Mouse (Mus musculus) stomach, embryonic 16.5 days (tissue): ENCODE results near the gene Ccnq. TPM values are rescaled to one million over a fixed set of nuclear protein-coding genes. Genes with fewer than 3 reads are reported as not detected.

Experiments used
- ATAC-seq: fragments of 200-750 bp; cut with Nextera tagmentation; 2 replicates; pipeline ENCODE4 v1.8.0; 2017; ENCODE audit warnings: moderate number of reproducible peaks, moderate TSS enrichment; ENCODE audit not compliant: insufficient read depth, low FRiP score
- H3K27ac ChIP-seq: fragments of 300-500 bp; sonication (generic); 2 replicates; pipeline ENCODE4 v1.5.1; 2014; ENCODE audit warnings: low read length
- H3K27me3 ChIP-seq: fragments of 300-500 bp; sonication (generic); 2 replicates; pipeline ENCODE4 v1.6.1; 2014; ENCODE audit warnings: low read length, control low read depth, mixed read lengths; ENCODE audit not compliant: control insufficient read depth, insufficient read depth
- H3K36me3 ChIP-seq: fragments of 300-500 bp; sonication (generic); 2 replicates; pipeline ENCODE4 v1.6.1; 2014; ENCODE audit warnings: low read length; ENCODE audit not compliant: control insufficient read depth, insufficient read depth
- H3K4me1 ChIP-seq: fragments of 300-500 bp; sonication (generic); 2 replicates; pipeline ENCODE4 v1.6.1; 2014; ENCODE audit warnings: low read length, control low read depth, mixed read lengths; ENCODE audit not compliant: control insufficient read depth, insufficient read depth
- H3K4me2 ChIP-seq: fragments of 300-500 bp; sonication (generic); 2 replicates; pipeline ENCODE4 v1.6.1; 2014; ENCODE audit warnings: low read depth, low read length, mixed read lengths
- H3K4me3 ChIP-seq: fragments of 300-500 bp; sonication (generic); replicated peaks from 2 replicates; pipeline ENCODE4 v1.5.1; 2014; ENCODE audit warnings: mild to moderate bottlenecking, low read length
- H3K9ac ChIP-seq: fragments of 300-500 bp; sonication (generic); 2 replicates; pipeline ENCODE4 v1.6.1; 2014; ENCODE audit warnings: low read length
- H3K9me3 ChIP-seq: fragments of 300-500 bp; sonication (generic); replicated peaks from 2 replicates; pipeline ENCODE4 v1.6.1; 2016; ENCODE audit warnings: low read length, control low read depth; ENCODE audit not compliant: control insufficient read depth
- WGBS: fragments of 180-500 bp; shearing (Covaris S2); extraction: QIAGEN DNeasy Blood & Tissue Kit; methylation state at CpG from one replicate; pipeline ENCODE4 v1.1.7; 2014; 5-methylcytosine and 5-hydroxymethylcytosine counted together
- polyA plus RNA-seq: library from polyadenylated mRNA; unstranded; fragments of >200 nt; fragmentation: Nextera tagmentation; extraction: Ambion mirVana; gene quantifications from 2 replicates; pipeline ENCODE4 v1.2.1, GENCODE M21; 2015

The Ccnq gene
- 31.0 and 32.4 TPM in 2 replicates for polyA plus RNA-seq

DNA sequence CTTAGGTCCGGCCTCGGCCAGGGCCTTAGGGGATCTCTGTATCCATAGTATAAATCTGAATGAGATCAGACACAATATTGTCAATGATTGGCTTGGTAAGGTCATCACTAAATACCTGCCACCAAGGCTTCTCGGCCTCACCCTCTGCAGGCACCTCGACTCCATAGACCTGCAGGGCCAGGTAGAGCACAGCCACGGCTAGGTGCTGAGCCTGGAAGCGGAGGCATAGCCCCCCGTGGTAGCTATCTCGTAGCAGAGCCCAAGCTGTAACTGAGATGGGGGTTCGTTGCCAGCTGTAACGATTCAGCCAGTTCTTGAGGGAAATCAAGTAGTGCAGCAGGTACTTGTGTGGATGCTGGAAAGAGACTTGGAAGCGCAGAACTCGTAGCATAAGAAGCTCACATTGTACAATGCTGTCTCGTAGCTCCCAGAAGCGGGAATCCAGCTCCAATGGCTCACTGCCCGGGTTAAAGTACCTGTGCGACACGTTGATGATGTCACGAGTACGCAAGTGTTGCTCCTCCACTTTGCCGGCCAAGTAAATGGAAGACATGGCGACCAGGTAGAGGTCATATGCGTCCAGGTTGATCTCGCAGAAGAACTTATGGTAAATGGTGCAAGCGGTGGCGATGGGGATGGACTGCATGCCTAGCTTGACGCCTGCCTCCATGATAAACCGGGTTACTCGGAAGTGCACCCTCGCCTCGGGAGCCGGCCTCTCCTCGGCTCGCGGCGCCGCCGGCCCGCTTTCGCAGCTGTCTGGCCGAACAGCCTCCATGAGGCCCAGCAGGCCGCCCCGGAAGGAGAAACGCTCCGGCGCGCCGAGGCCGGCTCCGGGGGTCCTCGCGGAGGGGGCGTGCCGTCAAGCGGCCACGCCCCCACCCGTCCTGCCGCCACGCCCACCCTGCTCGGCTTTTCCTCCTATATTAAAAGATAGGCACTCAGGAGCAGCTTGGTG lies at the start of gene Ccnq:
Ccnq (minus strand) TSS at position 845 of the 958 bp plus-strand sequence.
- WGBS, result 8% methylated on average over 55 of the region's 59 CpGs
- Histone ChIP-seq H3K27me3 (no peaks in the 10 kb centered on the region), H3K27ac (peak within 1 kb of the TSS; percentile 66), H3K4me3 (peak within 1 kb of the TSS; percentile 63), H3K4me1 (peaks cover 5% of the 10 kb centered on the region; the same call in 1 of the 2 replicates), H3K9ac (peak within 1 kb of the TSS; percentile 80), H3K4me2 (peak within 1 kb of the TSS; percentile 77), H3K9me3 (no peaks in the 10 kb centered on the region), H3K36me3 (no peaks in the 10 kb centered on the region)
- ATAC-seq, result peak; percentile 95

DNA sequence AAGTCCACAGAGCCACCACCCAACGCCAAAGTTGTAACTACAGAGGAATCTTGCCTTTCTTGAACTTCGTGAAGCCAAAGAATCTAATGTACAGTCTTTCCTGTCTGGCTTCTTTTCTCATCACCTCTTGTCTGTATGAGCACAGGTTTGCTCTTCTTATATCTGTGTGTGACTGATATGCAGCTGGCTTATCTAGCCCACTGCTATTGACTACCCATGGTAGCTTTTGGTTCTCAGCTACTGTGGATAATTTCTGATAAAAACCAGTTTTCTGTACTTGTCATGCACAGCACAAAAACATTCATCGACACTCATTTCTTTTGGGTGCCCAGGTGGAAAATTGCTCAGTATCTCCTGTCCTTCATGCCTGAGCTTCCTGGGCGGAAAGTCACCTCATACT lies 49.6 kb upstream of the Ccnq start:
- H3K27me3 ChIP-seq, result no peaks in the 10 kb centered on the region
- H3K9me3 ChIP-seq, result no peaks in the 10 kb centered on the region
- H3K27ac ChIP-seq, result no peak overlapping the region
- H3K36me3 ChIP-seq, result no peaks in the 10 kb centered on the region
- no peaks in the 10 kb centered on the region for H3K4me1 ChIP-seq
- no peak overlapping the region for H3K4me2 ChIP-seq
- no peak overlapping the region for H3K9ac ChIP-seq
- WGBS, result 84% methylated on average over 4 of the region's 4 CpGs
- H3K4me3 ChIP-seq, result no peak overlapping the region
- ATAC-seq, result no peak

- no peaks in the 10 kb centered on the region for H3K27me3 ChIP-seq
- WGBS, result 77% methylated on average over 10 of the region's 10 CpGs
- H3K4me2 ChIP-seq, result no peak overlapping the region
- no peak overlapping the region for H3K27ac ChIP-seq
- ATAC-seq, result no peak
- H3K9ac ChIP-seq, result no peak overlapping the region
- H3K36me3 ChIP-seq, result no peaks in the 10 kb centered on the region
- 0 out of 2 replicates have a peak, but pooled peaks cover 3% of the 10 kb centered on the region for H3K4me1 ChIP-seq
- H3K4me3 ChIP-seq, result no peak overlapping the region
- H3K9me3 ChIP-seq, result no peaks in the 10 kb centered on the region
Observed at GRCm38 (mm10) chr11:78796072-78796729, 44.7 kb upstream of the Ccnq start.

DNA sequence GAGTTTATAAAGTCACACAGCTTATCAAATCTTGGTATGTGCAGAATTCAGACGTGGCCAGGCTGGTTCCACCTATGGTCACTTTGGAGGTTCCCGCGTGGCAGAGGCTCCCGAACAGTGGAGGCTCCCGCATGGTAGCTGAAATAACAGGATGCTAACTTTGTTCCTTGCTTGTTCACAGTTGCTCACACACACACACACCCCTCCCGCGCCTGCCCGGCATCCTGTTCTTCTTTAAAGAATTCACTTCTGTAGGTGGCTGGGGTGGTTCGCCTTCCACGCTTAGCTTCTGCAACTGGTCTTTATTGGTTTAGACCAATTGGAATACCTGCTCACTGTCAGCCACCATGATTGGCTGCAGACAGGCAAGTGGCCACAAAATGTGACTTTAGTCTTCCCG lies 41.6 kb upstream of the Ccnq start:
- WGBS, result 76% methylated on average over 11 of the region's 11 CpGs
- ATAC-seq, result no peak
- H3K4me2 ChIP-seq, result peak overlapping the region; percentile 30; the same call in 1 of the 2 replicates

GRCm38 (mm10) chr11:78792465-78792864 lies 40.9 kb upstream of the Ccnq start:
- H3K27me3 ChIP-seq, result no peaks in the 10 kb centered on the region
- no peaks in the 10 kb centered on the region for H3K36me3 ChIP-seq
- H3K4me2 ChIP-seq, result peak overlapping the region; percentile 30
- H3K9ac ChIP-seq, result no peak overlapping the region
- ATAC-seq, result no peak
- H3K27ac ChIP-seq, result no peak overlapping the region
- 39% methylated on average over 11 of the region's 11 CpGs for WGBS
- no peaks in the 10 kb centered on the region for H3K9me3 ChIP-seq
- H3K4me3 ChIP-seq, result no peak overlapping the region
- 0 out of 2 replicates have a peak, but pooled peaks cover 3% of the 10 kb centered on the region for H3K4me1 ChIP-seq

More for the DNA sequence above, 41.6 kb upstream of the Ccnq start:
- no peaks in the 10 kb centered on the region for H3K36me3 ChIP-seq
- H3K4me1 ChIP-seq, result 0 out of 2 replicates have a peak, but pooled peaks cover 3% of the 10 kb centered on the region
- no peaks in the 10 kb centered on the region for H3K9me3 ChIP-seq
- no peak overlapping the region for H3K4me3 ChIP-seq
- H3K9ac ChIP-seq, result no peak overlapping the region
- H3K27me3 ChIP-seq, result no peaks in the 10 kb centered on the region
- H3K27ac ChIP-seq, result no peak overlapping the region

GRCm38 (mm10) chr11:78792055-78792454 lies 40.5 kb upstream of the Ccnq start:
- H3K9ac ChIP-seq, result no peak overlapping the region
- 0 out of 2 replicates have a peak, but pooled peaks cover 3% of the 10 kb centered on the region for H3K4me1 ChIP-seq
- WGBS, result 60% methylated on average over 5 of the region's 5 CpGs
- H3K27me3 ChIP-seq, result no peaks in the 10 kb centered on the region
- ATAC-seq, result no peak
- H3K36me3 ChIP-seq, result no peaks in the 10 kb centered on the region
- H3K4me2 ChIP-seq, result no peak overlapping the region
- no peak overlapping the region for H3K27ac ChIP-seq
- no peaks in the 10 kb centered on the region for H3K9me3 ChIP-seq
- H3K4me3 ChIP-seq, result no peak overlapping the region

DNA sequence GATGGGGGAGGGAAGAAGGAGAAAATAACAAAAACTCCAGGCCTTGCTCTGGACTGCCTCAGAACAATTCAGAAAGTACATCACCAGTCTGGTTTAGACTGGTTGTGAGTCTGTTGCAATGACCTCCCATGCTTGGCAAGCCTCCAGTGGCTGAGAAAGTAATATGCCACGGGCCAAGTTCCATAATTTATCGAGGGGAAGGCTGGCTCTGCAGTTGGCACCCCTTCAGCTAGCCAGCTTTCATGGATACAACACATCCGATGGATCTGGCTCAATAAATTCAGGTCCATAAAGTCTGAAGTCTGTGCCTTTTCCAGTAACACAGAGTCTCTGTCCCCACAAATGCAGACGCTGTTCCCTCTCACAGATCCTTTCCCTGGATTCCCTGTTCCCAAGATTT lies 40.1 kb upstream of the Ccnq start:
- no peak overlapping the region for H3K27ac ChIP-seq
- WGBS, result 41% methylated on average over 4 of the region's 4 CpGs
- peak; percentile 60; the same call in 1 of the 2 replicates for ATAC-seq
- no peak overlapping the region for H3K4me2 ChIP-seq
- H3K4me1 ChIP-seq, result 0 out of 2 replicates have a peak, but pooled peaks cover 3% of the 10 kb centered on the region
- H3K9me3 ChIP-seq, result no peaks in the 10 kb centered on the region
- H3K9ac ChIP-seq, result no peak overlapping the region
- H3K36me3 ChIP-seq, result no peaks in the 10 kb centered on the region
- H3K27me3 ChIP-seq, result no peaks in the 10 kb centered on the region
- no peak overlapping the region for H3K4me3 ChIP-seq

GRCm38 (mm10) chr11:78789370-78790060 lies 38.0 kb upstream of the Ccnq start:
- no peak for ATAC-seq
- no peaks in the 10 kb centered on the region for H3K36me3 ChIP-seq
- 0 out of 2 replicates have a peak, but pooled peaks cover 3% of the 10 kb centered on the region for H3K4me1 ChIP-seq
- H3K9me3 ChIP-seq, result no peaks in the 10 kb centered on the region
- H3K4me2 ChIP-seq, result no peak overlapping the region
- H3K4me3 ChIP-seq, result no peak overlapping the region
- WGBS, result 81% methylated on average over 11 of the region's 11 CpGs
- H3K27ac ChIP-seq, result no peak overlapping the region
- no peak overlapping the region for H3K9ac ChIP-seq
- no peaks in the 10 kb centered on the region for H3K27me3 ChIP-seq
